Mouse (Mus musculus): ENCODE measurements around the gene Aes.

DNA sequence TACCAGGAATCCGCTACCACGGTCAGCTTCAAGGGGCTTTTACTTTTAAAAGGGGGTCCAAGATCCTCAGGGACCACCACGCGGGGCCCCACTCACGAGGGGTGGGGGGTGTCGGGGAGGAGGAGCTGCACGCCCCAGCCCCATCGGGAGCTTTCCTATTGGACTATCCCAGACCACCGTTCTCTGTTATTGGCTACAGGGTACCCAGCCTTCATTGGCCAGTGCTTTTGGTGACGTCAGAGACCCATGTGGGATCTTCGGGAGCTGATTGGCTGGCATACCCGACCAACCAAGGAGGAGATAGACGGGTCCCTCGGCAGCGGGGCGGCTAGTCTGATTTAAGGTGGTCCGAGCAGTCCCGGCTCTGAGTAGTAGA is 12.2 kb downstream of the Aes start:
- TF ChIP-seq EP300 (IDR thresholded peaks at IDR 0.05; ENCODE audit: low read depth) (no peak), CTCF (IDR thresholded peaks at IDR 0.05; ENCODE audit: low read depth) (no peak)
